Mouse (Mus musculus) liver, embryonic 14.5 days (tissue): ENCODE results near the gene Cdk8. TPM values are rescaled to one million over a fixed set of nuclear protein-coding genes. Genes with fewer than 3 reads are reported as not detected.

Source experiments
- ATAC-seq: fragments of 200-750 bp; cut with Nextera tagmentation; 2 replicates; pipeline ENCODE4 v1.8.0; 2017; ENCODE audit warnings: moderate number of reproducible peaks, mild to moderate bottlenecking, moderate library complexity; ENCODE audit not compliant: insufficient read depth
- DNase-seq, 3 experiments: peaks; one replicate each; pipeline ENCODE4 v3.0.0-alpha.2; 2012 to 2013; ENCODE audit warnings: low read depth in 3 of 3, low spot score in 3 of 3
- H3K27ac ChIP-seq: fragments of 300-500 bp; sonication (generic); 2 replicates; pipeline ENCODE4 v1.5.1; 2014; ENCODE audit warnings: moderate library complexity, mild to moderate bottlenecking, control low read depth, inconsistent platforms
- H3K27me3 ChIP-seq: fragments of 300-500 bp; sonication (generic); 2 replicates; pipeline ENCODE4 v1.6.1; 2014; ENCODE audit warnings: mild to moderate bottlenecking, low read length, moderate library complexity; ENCODE audit not compliant: control insufficient read depth, insufficient read depth
- H3K36me3 ChIP-seq: fragments of 300-500 bp; sonication (generic); replicated peaks from 2 replicates; pipeline ENCODE4 v1.6.1; 2014; ENCODE audit warnings: low read depth; ENCODE audit not compliant: control insufficient read depth, insufficient read depth
- H3K4me1 ChIP-seq, 2 experiments: fragments of 200-500 bp in 1 of 2; fragments of 300-500 bp in 1 of 2; sonication (generic) in 1 of 2; replicated peaks; 2 replicates each; pipeline ENCODE4 v1.6.1; 2012 to 2014; ENCODE audit warnings: antibody characterized with exemption in 1 of 2, inconsistent platforms in 1 of 2, low read length in 1 of 2; ENCODE audit not compliant: control insufficient read depth in 2 of 2, insufficient read depth in 2 of 2
- H3K4me2 ChIP-seq: fragments of 300-500 bp; sonication (generic); 2 replicates; pipeline ENCODE4 v1.6.1; 2014; ENCODE audit warnings: low read depth, mild to moderate bottlenecking, control low read depth, moderate library complexity
- H3K4me3 ChIP-seq, 2 experiments: fragments of 200-500 bp in 1 of 2; fragments of 300-500 bp in 1 of 2; sonication (generic) in 1 of 2; 2 replicates each; pipeline ENCODE4 v1.5.1; 2012 to 2014; ENCODE audit warnings: low read depth in 2 of 2, low read length in 2 of 2, mild to moderate bottlenecking in 2 of 2, control low read depth in 1 of 2, inconsistent platforms in 1 of 2, moderate library complexity in 1 of 2; ENCODE audit not compliant: insufficient read depth in 1 of 2
- H3K9ac ChIP-seq: fragments of 300-500 bp; sonication (generic); replicated peaks from 2 replicates; pipeline ENCODE4 v1.6.1; 2014; ENCODE audit warnings: mild to moderate bottlenecking, control low read depth, moderate library complexity
- H3K9me3 ChIP-seq: fragments of 300-500 bp; sonication (generic); 2 replicates; pipeline ENCODE4 v1.6.1; 2016; ENCODE audit warnings: low read length, mixed read lengths; ENCODE audit not compliant: control insufficient read depth
- CTCF ChIP-seq: IDR thresholded peaks from 2 replicates; pipeline ENCODE4 v1.5.1; 2016; ENCODE audit warnings: antibody characterized with exemption, low read depth, control low read depth
- EP300 ChIP-seq: IDR thresholded peaks from 2 replicates; pipeline ENCODE4 v1.6.1; 2016; ENCODE audit warnings: antibody characterized with exemption, low read depth
- WGBS: fragments of 180-500 bp; shearing (Covaris S2); extraction: QIAGEN DNeasy Blood & Tissue Kit; methylation state at CpG from one replicate; pipeline ENCODE4 v1.1.7; 2014; ENCODE audit not compliant: insufficient replicate concordance; 5-methylcytosine and 5-hydroxymethylcytosine counted together
- polyA plus RNA-seq, 2 experiments: library from polyadenylated mRNA; depleted of rRNA in 1 of 2; stranded (reverse) in 1 of 2; unstranded in 1 of 2; fragments of >200 nt; fragmentation: Nextera tagmentation in 1 of 2; extraction: Ambion mirVana in 1 of 2; gene quantifications; 2 replicates each; pipeline versions ENCODE4 v1.2.1 to v1.2.3; 2012 to 2014

Cdk8 gene
- polyA plus RNA-seq, 2 experiments = 25.8 to 42.5 TPM

GRCm38 (mm10) chr5:146298807-146299519 is 67.9 kb downstream of the Cdk8 start:
- ATAC-seq = no peak

GRCm38 (mm10) chr5:146299520-146299870 is 68.5 kb downstream of the Cdk8 start:
- DNase-seq (no peak), ATAC-seq (no peak)
- Histone ChIP-seq H3K9me3 (no peaks in the 10 kb centered on the region), H3K4me1 (peaks cover 0 to 6% of the 10 kb centered on the region in 2 experiments; a peak in 3 of 4 replicates), H3K4me2 (no peak overlapping the region), H3K4me3 (no peak overlapping the region), H3K9ac (no peak overlapping the region), H3K27ac (no peak overlapping the region), H3K36me3 (peaks cover 67% of the 10 kb centered on the region), H3K27me3 (no peaks in the 10 kb centered on the region)
- no peak for TF ChIP-seq EP300
- TF ChIP-seq CTCF = no peak
- WGBS = 86% methylated on average over 8 of the region's 8 CpGs

More at GRCm38 (mm10) chr5:146298807-146299519, 67.9 kb downstream of the Cdk8 start:
- Histone ChIP-seq H3K9me3 (no peaks in the 10 kb centered on the region), H3K9ac (no peak overlapping the region), H3K4me2 (no peak overlapping the region), H3K27ac (no peak overlapping the region), H3K27me3 (no peaks in the 10 kb centered on the region), H3K4me1 (peaks cover 0 to 6% of the 10 kb centered on the region in 2 experiments; a peak in 3 of 4 replicates), H3K4me3 (no peak overlapping the region), H3K36me3 (peaks cover 67% of the 10 kb centered on the region)
- DNase-seq = no peak
- whole genome bisulfite sequencing = 82% methylated on average over 13 of the region's 13 CpGs
- TF ChIP-seq CTCF = no peak
- no peak for TF ChIP-seq EP300

- Histone ChIP-seq H3K9ac (no peak overlapping the region), H3K4me1 (peaks cover 20 to 33% of the 10 kb centered on the region in 2 experiments), H3K27me3 (no peaks in the 10 kb centered on the region), H3K4me3 (no peak overlapping the region), H3K4me2 (no peak overlapping the region), H3K27ac (no peak overlapping the region; the same call in 1 of the 2 replicates), H3K36me3 (peaks cover 46% of the 10 kb centered on the region), H3K9me3 (peaks cover 5% of the 10 kb centered on the region)
- DNase-seq (no peak), ATAC-seq (peak; percentile 24)
- 73% methylated on average over 5 of the region's 5 CpGs for WGBS
- TF ChIP-seq EP300 (no peak), CTCF (peak; percentile 94)
These were observed 72.4 kb downstream of the Cdk8 start for GRCm38 (mm10) chr5:146303470-146303869.

GRCm38 (mm10) chr5:146307046-146307743 is 76.2 kb downstream of the Cdk8 start:
- no peak for TF ChIP-seq EP300
- no peak for TF ChIP-seq CTCF
- H3K27me3 ChIP-seq = no peaks in the 10 kb centered on the region; the same call in 1 of the 2 replicates
- peak overlapping the region; percentile 51 for H3K4me2 ChIP-seq
- no peak for DNase-seq
- H3K9ac ChIP-seq = peak overlapping the region; percentile 58
- H3K36me3 ChIP-seq = peaks cover 19% of the 10 kb centered on the region
- peak overlapping the region; percentile 96 for H3K27ac ChIP-seq
- WGBS = 49% methylated on average over 8 of the region's 8 CpGs
- H3K4me3 ChIP-seq = no peak overlapping the region; a peak in 1 of 4 replicates
- peaks cover 22 to 48% of the 10 kb centered on the region in 2 experiments for H3K4me1 ChIP-seq
- H3K9me3 ChIP-seq = peaks cover 15% of the 10 kb centered on the region
- peak; percentile 68 for ATAC-seq

GRCm38 (mm10) chr5:146307744-146308096 is 76.7 kb downstream of the Cdk8 start:
- Histone ChIP-seq H3K36me3 (peaks cover 19% of the 10 kb centered on the region), H3K9me3 (peaks cover 15% of the 10 kb centered on the region), H3K9ac (peak overlapping the region; percentile 58), H3K4me1 (peaks cover 22 to 50% of the 10 kb centered on the region in 2 experiments), H3K27ac (peak overlapping the region; percentile 96), H3K27me3 (no peaks in the 10 kb centered on the region; the same call in 1 of the 2 replicates), H3K4me3 (peak overlapping the region; percentile 44 to 58), H3K4me2 (peak overlapping the region; percentile 53)
- ATAC-seq (peak; percentile 89), DNase-seq (peak; percentile 62 to 72 (median 67))
- TF ChIP-seq CTCF (no peak), EP300 (peak; percentile 90)
- 29% methylated on average over 4 of the region's 4 CpGs for WGBS
